Mouse (Mus musculus) thymus, adult 2 months (tissue): ENCODE results near the gene Mlxip. TPM values are rescaled to one million over a fixed set of nuclear protein-coding genes. Genes with fewer than 3 reads are reported as not detected.

Experiments used
- DNase-seq: peaks from one replicate; pipeline ENCODE4 v3.0.0; 2021
- H3K27ac ChIP-seq: fragments of 200-500 bp; 2 replicates; pipeline ENCODE4 v1.5.1; 2012; ENCODE audit warnings: low read length, control low read depth; ENCODE audit not compliant: control insufficient read depth, insufficient read depth
- H3K27me3 ChIP-seq: fragments of 200-500 bp; 2 replicates; pipeline ENCODE4 v1.6.1; 2012; ENCODE audit warnings: mild to moderate bottlenecking, low read length, moderate library complexity, mixed read lengths; ENCODE audit not compliant: control insufficient read depth, insufficient read depth
- H3K36me3 ChIP-seq: fragments of 200-500 bp; 2 replicates; pipeline ENCODE4 v1.6.1; 2012; ENCODE audit warnings: mild to moderate bottlenecking, low read length, moderate library complexity; ENCODE audit not compliant: control insufficient read depth, insufficient read depth
- H3K4me1 ChIP-seq: fragments of 200-500 bp; replicated peaks from 2 replicates; pipeline ENCODE4 v1.6.1; 2012; ENCODE audit warnings: low read length; ENCODE audit not compliant: control insufficient read depth, insufficient read depth
- H3K4me3 ChIP-seq: fragments of 200-500 bp; 2 replicates; pipeline ENCODE4 v1.5.1; 2012; ENCODE audit warnings: mild to moderate bottlenecking, low read length, control low read depth, moderate library complexity; ENCODE audit not compliant: control insufficient read depth, insufficient read depth
- CTCF ChIP-seq: fragments of 200-500 bp; IDR thresholded peaks from 2 replicates; pipeline ENCODE4 v1.5.1; 2012; ENCODE audit warnings: mild to moderate bottlenecking, control low read depth, low read length, moderate library complexity, borderline replicate concordance; ENCODE audit not compliant: control insufficient read depth, poor library complexity, insufficient read depth; ENCODE audit errors: extremely low read depth
- POLR2A ChIP-seq: fragments of 200-500 bp; IDR thresholded peaks from 2 replicates; pipeline ENCODE4 v1.6.1; 2012; ENCODE audit warnings: mild to moderate bottlenecking, low read length, control low read depth, moderate library complexity; ENCODE audit not compliant: control insufficient read depth, poor library complexity, insufficient read depth; ENCODE audit errors: extremely low read depth
- WGBS: fragments of 180-500 bp; shearing (Covaris S2); methylation state at CpG from one replicate; pipeline ENCODE4 v1.1.7; 2018; 5-methylcytosine and 5-hydroxymethylcytosine counted together
- polyA plus RNA-seq: library from polyadenylated mRNA; depleted of rRNA; stranded (reverse); fragments of >200 nt; gene quantifications from 2 replicates; pipeline ENCODE4 v1.2.3, GENCODE M21; 2012

The Mlxip gene
- polyA plus RNA-seq, 1 experiment, result 113 TPM

DNA sequence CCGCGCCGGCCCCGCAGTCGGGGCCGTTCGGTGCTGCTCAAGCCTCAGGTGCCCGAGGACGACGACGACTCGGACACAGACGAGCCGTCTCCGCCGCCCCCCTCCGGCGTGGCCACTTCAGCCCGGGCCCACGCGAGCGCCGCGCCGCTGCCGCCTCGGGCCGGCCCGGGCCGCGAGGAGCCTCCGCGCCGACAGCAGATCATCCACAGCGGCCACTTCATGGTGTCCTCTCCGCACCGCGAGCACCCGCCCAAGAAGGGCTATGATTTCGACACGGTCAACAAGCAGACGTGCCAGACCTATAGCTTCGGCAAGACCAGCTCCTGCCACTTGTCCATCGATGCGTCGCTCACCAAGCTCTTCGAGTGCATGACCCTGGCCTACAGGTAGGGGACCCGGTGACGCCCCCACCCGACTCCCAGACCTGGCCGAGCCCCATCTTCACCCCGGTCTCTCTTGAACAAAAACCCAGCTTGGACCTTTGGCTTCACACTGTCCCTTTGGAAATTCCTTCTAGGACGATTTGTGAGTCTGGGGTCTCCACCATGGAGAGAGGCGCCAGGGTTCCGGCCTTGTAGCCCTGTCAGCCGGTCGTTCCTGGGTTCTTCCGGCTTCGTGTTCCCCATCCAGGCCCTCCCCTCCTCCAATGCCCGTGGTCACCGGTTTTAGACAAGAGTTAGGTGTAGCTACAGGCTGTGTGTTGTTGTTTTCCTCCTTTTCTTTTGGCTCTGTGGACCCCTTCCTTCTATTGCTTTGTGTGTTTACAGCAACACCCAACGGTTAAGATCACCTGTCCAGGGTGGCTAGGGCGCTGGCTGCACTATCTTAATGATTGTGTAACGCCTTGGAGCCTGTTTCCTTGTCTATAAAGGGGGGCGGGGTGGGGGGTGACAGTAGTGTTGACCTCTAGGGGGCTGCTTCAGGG, 621 bp downstream of the Mlxip start:
- DNase-seq, result peak; percentile 50
- H3K27me3 ChIP-seq, result no peaks in the 10 kb centered on the region
- no peak overlapping the region for H3K27ac ChIP-seq
- peaks cover 24% of the 10 kb centered on the region for H3K4me1 ChIP-seq
- H3K36me3 ChIP-seq, result no peaks in the 10 kb centered on the region
- TF ChIP-seq POLR2A, result 0 out of 2 replicates have a peak, but pooled peaks have one; percentile 31
- TF ChIP-seq CTCF, result 0 out of 2 replicates have a peak, but pooled peaks have one; percentile 40
- H3K4me3 ChIP-seq, result peak overlapping the region; percentile 92
- WGBS, result under 1% methylated on average over 65 of the region's 65 CpGs

DNA sequence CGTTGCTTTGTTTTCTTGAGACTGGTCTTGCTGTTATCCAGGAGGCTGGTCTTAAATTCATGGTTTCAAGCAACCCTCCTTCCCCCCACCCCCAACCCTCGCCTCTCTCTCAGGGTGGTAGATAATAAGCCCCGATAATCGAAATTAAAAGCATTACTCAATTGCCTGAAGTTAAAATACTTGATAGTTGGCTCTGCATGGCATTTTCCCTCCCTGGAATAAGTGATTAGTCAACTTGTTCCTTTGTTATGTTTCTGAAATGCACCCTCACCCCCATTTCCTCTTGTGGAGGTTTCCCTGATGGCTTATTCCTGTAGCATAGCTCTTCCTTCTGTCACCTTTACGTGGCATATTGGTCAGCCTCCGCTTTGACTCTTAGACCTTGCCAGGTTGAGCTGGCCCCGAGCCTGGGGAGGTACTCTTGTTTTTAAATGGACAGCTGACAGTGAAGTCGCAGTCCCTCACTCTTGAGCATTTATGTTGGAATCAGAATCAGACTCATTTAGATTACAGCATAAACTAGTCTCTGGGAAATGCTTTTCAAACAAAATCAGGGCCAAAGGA, 2.4 kb downstream of the Mlxip start:
- no peak for DNase-seq
- Histone ChIP-seq H3K36me3 (no peaks in the 10 kb centered on the region), H3K4me1 (peaks cover 24% of the 10 kb centered on the region), H3K27me3 (no peaks in the 10 kb centered on the region), H3K27ac (peak overlapping the region; percentile 65; the same call in 1 of the 2 replicates), H3K4me3 (peak overlapping the region; percentile 36)
- WGBS, result 9% methylated on average over 8 of the region's 8 CpGs
- TF ChIP-seq CTCF (no peak), POLR2A (no peak)

DNA sequence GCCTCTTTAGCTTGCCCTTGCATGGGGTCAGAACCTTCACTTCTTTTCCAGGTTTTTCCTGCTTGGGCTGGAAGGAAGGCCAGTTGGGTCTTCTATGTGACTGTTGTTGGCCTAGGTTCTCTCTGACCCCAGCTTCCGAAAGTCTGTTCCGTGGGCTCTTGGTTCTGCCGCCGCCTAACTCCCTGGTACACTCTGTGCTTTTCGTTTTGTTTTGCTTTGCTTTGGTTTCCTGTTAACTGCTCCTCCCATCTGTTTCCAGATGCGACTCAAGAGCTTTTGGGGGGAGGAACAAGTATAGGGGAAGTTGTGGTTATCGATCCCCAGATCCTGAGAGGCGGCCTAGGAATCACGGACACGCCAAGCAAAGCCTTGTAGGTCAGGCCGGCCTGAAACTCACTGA, 3.2 kb downstream of the Mlxip start:
- no peak for TF ChIP-seq POLR2A
- no peak for TF ChIP-seq CTCF
- peaks cover 24% of the 10 kb centered on the region for H3K4me1 ChIP-seq
- peak overlapping the region; percentile 46 for H3K4me3 ChIP-seq
- H3K36me3 ChIP-seq, result no peaks in the 10 kb centered on the region
- peak overlapping the region; percentile 67 for H3K27ac ChIP-seq
- peak; percentile 40 for DNase-seq
- no peaks in the 10 kb centered on the region for H3K27me3 ChIP-seq
- 5% methylated on average over 11 of the region's 11 CpGs for WGBS

DNA sequence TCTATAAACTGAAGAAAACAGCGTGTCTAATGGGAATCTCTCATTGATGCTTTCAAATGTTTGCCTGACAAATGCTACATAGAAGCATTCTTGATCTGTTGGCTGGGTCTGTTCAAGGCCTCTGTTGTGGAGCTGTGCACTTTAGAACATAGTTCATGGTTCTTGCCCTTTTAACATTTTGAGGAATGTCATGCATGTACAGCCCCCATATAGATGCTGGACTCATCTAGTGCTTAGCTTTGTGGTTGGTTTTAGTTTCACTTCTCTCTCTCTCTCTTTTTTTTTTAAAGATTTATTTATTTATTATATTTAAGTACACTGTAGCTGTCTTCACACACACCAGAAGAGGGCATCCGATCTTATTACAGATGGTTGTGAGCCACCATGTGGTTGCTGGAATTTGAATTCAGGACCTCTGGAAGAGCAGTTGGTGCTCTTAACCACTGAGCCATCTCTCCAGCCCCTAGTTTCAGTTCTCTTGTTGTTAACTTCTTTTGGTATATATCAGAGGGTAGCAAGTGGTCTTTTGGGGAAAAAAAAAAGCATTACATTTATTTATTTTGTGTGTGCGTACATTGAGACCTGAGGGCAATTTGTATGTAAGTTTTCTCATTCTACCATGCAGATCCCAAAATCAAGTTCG, 4.4 kb downstream of the Mlxip start:
- Histone ChIP-seq H3K27ac (no peak overlapping the region), H3K27me3 (no peaks in the 10 kb centered on the region), H3K4me3 (no peak overlapping the region), H3K36me3 (no peaks in the 10 kb centered on the region), H3K4me1 (peaks cover 22% of the 10 kb centered on the region)
- DNase-seq, result no peak
- 65% methylated on average over 4 of the region's 4 CpGs for WGBS
- TF ChIP-seq POLR2A (no peak), CTCF (no peak)

DNA sequence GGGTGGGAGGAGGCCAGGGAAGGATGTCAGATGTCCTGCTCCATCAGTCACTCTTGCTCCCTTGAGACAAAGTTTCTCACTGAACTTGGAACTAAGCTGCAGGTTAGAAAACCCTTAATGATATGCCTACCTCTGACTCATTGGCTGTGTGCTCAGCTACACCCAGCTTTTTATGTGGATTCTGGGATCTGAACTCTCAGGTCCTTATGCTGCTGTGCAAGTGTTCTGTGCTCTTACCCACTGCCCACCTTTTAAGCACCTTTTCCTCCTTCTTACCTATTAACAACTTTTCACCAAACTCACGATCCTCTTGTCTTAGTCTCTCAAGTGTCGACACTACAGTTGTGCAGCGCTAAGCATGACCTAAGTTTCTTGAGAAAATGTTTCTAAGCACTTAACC, 9.9 kb downstream of the Mlxip start:
- Histone ChIP-seq H3K27ac (no peak overlapping the region), H3K36me3 (no peaks in the 10 kb centered on the region), H3K27me3 (no peaks in the 10 kb centered on the region), H3K4me3 (no peak overlapping the region), H3K4me1 (peaks cover 11% of the 10 kb centered on the region)
- WGBS, result 95% methylated on average over 3 of the region's 3 CpGs
- DNase-seq, result no peak
- no peak for TF ChIP-seq CTCF
- TF ChIP-seq POLR2A, result no peak

DNA sequence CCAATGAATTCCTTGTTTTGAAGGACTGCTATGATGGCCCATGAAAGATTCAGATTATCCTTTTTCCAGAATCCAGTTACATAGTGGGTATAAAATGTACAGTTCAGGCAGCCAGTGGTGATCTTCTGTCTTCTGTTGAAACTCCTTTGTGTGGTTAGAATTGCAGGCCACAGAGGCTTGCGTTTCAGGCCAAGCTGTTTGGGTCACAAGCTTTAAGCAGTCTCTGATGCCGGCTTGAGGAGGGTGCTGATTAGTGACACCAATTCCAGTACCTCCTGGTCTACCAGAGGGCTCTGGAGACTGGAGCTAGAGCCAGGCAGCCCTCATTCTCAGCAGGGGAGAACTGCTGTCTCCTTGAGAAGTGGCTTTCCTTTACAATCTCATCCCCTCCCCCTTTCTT, 12.4 kb downstream of the Mlxip start:
- Histone ChIP-seq H3K36me3 (peaks cover 5% of the 10 kb centered on the region; the same call in 1 of the 2 replicates), H3K4me1 (peaks cover 11% of the 10 kb centered on the region), H3K4me3 (no peak overlapping the region), H3K27ac (no peak overlapping the region), H3K27me3 (no peaks in the 10 kb centered on the region)
- WGBS, result 17% methylated on average over 2 of the region's 2 CpGs
- DNase-seq, result no peak
- TF ChIP-seq CTCF (no peak), POLR2A (no peak)

DNA sequence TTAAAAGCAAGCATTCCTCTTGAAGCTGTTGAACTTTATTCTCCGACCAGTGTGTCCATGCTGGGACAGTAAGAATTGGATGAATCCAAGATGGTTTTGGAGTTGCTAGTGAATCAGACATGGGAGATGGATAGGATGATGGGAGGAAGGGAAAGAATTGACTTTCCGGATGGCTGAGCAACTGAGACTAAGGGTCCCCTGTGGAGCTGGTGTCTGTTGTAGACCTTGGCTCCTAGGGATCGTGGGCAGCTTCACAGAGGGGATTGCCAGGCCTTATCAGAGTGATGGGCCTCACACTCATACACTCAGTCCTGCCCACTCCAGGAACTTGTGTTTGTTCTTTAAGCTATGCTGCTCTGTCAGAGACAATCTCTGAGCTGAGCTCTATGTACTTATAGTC, 13.6 kb downstream of the Mlxip start:
- H3K27me3 ChIP-seq, result no peaks in the 10 kb centered on the region
- H3K27ac ChIP-seq, result no peak overlapping the region
- DNase-seq, result no peak
- peaks cover 5% of the 10 kb centered on the region; the same call in 1 of the 2 replicates for H3K36me3 ChIP-seq
- 97% methylated on average over 3 of the region's 3 CpGs for WGBS
- no peak overlapping the region for H3K4me3 ChIP-seq
- H3K4me1 ChIP-seq, result peaks cover 11% of the 10 kb centered on the region
- TF ChIP-seq POLR2A, result no peak
- no peak for TF ChIP-seq CTCF
